8 mouse cellular contexts compared by ENCODE assay signal in genomic region chr2:35623431-35624148, GRCm38 (mm10).
A peak's percentile ranks its signal among the peaks of the same experiment; 100 is the strongest.
DNase-seq lines count a peak whose midpoint lies in the region; ATAC-seq and TF ChIP-seq lines count a peak whose summit lies in the region.

No protein-coding gene starts in this region.

- WGBS in kidney, embryonic 14.5 days, result 25% methylated on average over 12 of the region's 12 CpGs
- WGBS in forebrain, embryonic 13.5 days, result 40% methylated on average over 12 of the region's 12 CpGs
- WGBS in kidney, postnatal 0 days, result 31% methylated on average over 12 of the region's 12 CpGs
- WGBS in neural tube, embryonic 12.5 days, result 40% methylated on average over 12 of the region's 12 CpGs

- peak overlapping the region; percentile 72 for H3K4me2 ChIP-seq in kidney, embryonic 14.5 days (replicated peaks; ENCODE audit: low read depth, low read length)
- peak overlapping the region; percentile 92 for H3K4me2 ChIP-seq in forebrain, embryonic 13.5 days
- peak overlapping the region; percentile 96 for H3K4me2 ChIP-seq in kidney, postnatal 0 days (ENCODE audit: low read length)
- peak overlapping the region; percentile 87 for H3K4me2 ChIP-seq in neural tube, embryonic 12.5 days (replicated peaks)

- H3K36me3 ChIP-seq in kidney, embryonic 14.5 days (ENCODE audit: control insufficient read depth, insufficient read depth, low read length), result no peaks in the 10 kb centered on the region
- no peaks in the 10 kb centered on the region for H3K36me3 ChIP-seq in forebrain, embryonic 13.5 days (ENCODE audit: poor library complexity, severe bottlenecking)
- no peaks in the 10 kb centered on the region for H3K36me3 ChIP-seq in kidney, postnatal 0 days (ENCODE audit: insufficient read depth, low read length)
- H3K36me3 ChIP-seq in neural tube, embryonic 12.5 days, result no peaks in the 10 kb centered on the region

- ATAC-seq in kidney, embryonic 14.5 days (ENCODE audit: low FRiP score, low TSS enrichment), result no peak
- no peak for ATAC-seq in forebrain, embryonic 13.5 days
- no peak for ATAC-seq in kidney, postnatal 0 days (replicated peaks; ENCODE audit: low FRiP score, low read depth)
- no peak for ATAC-seq in neural tube, embryonic 12.5 days (ENCODE audit: low FRiP score, low read depth)
- no peak for ATAC-seq in megakaryocyte progenitor cell, adult 5-6 weeks (replicated peaks; ENCODE audit: poor library complexity)

- no peak overlapping the region; the same call in 1 of the 2 replicates for H3K27ac ChIP-seq in kidney, embryonic 14.5 days (ENCODE audit: low read depth, low read length)
- H3K27ac ChIP-seq in forebrain, embryonic 13.5 days, result 0 out of 2 replicates have a peak overlapping the region, but pooled peaks have one; percentile 11
- no peak overlapping the region for H3K27ac ChIP-seq in kidney, postnatal 0 days
- no peak overlapping the region for H3K27ac ChIP-seq in neural tube, embryonic 12.5 days

- peak overlapping the region; percentile 75 for H3K4me3 ChIP-seq in kidney, embryonic 14.5 days (ENCODE audit: low read length)
- H3K4me3 ChIP-seq in forebrain, embryonic 13.5 days, result peak overlapping the region; percentile 63
- peak overlapping the region; percentile 66; the same call in 1 of the 2 replicates for H3K4me3 ChIP-seq in kidney, postnatal 0 days (replicated peaks; ENCODE audit: low read depth, low read length)
- H3K4me3 ChIP-seq in neural tube, embryonic 12.5 days, result peak overlapping the region; percentile 66; the same call in 1 of the 2 replicates

- peak overlapping the region; percentile 82 for H3K9ac ChIP-seq in kidney, embryonic 14.5 days (ENCODE audit: low read depth, low read length)
- peak overlapping the region; percentile 85 for H3K9ac ChIP-seq in forebrain, embryonic 13.5 days
- H3K9ac ChIP-seq in kidney, postnatal 0 days (ENCODE audit: low read depth, low read length), result 0 out of 2 replicates have a peak overlapping the region, but pooled peaks have one; percentile 81
- H3K9ac ChIP-seq in neural tube, embryonic 12.5 days, result no peak overlapping the region

- no peaks in the 10 kb centered on the region for H3K27me3 ChIP-seq in kidney, embryonic 14.5 days (ENCODE audit: control insufficient read depth, insufficient read depth, low read length)
- no peaks in the 10 kb centered on the region for H3K27me3 ChIP-seq in forebrain, embryonic 13.5 days
- H3K27me3 ChIP-seq in kidney, postnatal 0 days (ENCODE audit: insufficient read depth, low read length), result no peaks in the 10 kb centered on the region
- no peaks in the 10 kb centered on the region for H3K27me3 ChIP-seq in neural tube, embryonic 12.5 days (replicated peaks)

- TF ChIP-seq CTCF in kidney, postnatal 0 days (IDR thresholded peaks at IDR 0.05; ENCODE audit: low read depth), result no peak

- no peaks in the 10 kb centered on the region for H3K9me3 ChIP-seq in kidney, embryonic 14.5 days (ENCODE audit: control insufficient read depth, low read length)
- no peaks in the 10 kb centered on the region for H3K9me3 ChIP-seq in forebrain, embryonic 13.5 days (replicated peaks)
- H3K9me3 ChIP-seq in kidney, postnatal 0 days (replicated peaks; ENCODE audit: low read length), result no peaks in the 10 kb centered on the region
- no peaks in the 10 kb centered on the region for H3K9me3 ChIP-seq in neural tube, embryonic 12.5 days

- no peak for DNase-seq in kidney, postnatal 10 days
- DNase-seq in kidney, postnatal 0 days (ENCODE audit: low spot score), result no peak
- no peak for DNase-seq in urinary bladder, postnatal 10 days (ENCODE audit: low spot score)
- no peak for DNase-seq in adrenal gland, adult 8-10 months

- H3K4me1 ChIP-seq in kidney, embryonic 14.5 days (ENCODE audit: control insufficient read depth, insufficient read depth, low read length), result peaks cover 72% of the 10 kb centered on the region
- peaks cover 92% of the 10 kb centered on the region for H3K4me1 ChIP-seq in forebrain, embryonic 13.5 days
- H3K4me1 ChIP-seq in kidney, postnatal 0 days (replicated peaks; ENCODE audit: insufficient read depth, low read length), result peaks cover 64% of the 10 kb centered on the region
- H3K4me1 ChIP-seq in neural tube, embryonic 12.5 days, result peaks cover 73% of the 10 kb centered on the region
